Mouse (Mus musculus): Measurements from ENCODE around the gene Itih4.

DNA sequence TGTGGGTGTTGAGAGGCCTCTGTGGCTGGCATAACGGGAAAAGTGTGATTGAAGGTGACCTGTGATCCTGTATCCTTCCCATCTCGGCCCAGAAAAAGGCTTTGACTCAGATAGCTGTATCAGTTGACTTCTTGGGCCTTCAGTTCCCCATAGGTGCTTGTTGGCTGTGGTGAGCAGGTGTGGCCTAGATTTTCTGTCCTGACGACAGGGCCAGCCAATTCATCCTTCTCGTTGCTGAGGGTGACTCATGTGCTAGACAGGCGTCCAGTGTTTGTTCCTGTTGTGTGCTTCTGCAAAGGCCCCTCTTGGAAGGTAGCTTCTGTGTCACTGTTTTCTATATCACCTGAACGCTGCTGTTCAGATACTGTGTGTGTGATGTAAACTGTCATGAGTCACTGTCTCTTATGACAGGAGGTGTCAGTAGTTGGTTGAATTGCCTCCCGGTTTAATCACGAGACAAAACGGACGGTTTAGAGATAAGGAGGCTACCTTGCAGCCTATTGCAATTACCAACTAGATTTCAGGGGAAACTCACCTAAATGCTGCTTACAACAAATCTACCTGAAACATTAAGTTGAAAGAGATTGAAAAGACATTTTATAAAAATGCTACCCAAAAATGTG lies 29.3 kb upstream of the Itih4 start:
- TF ChIP-seq CTCF (IDR thresholded peaks at IDR 0.05), result no peak
- TF ChIP-seq EP300 (IDR thresholded peaks at IDR 0.05; ENCODE audit: insufficient read depth, low read depth, low read length), result no peak
- TF ChIP-seq POLR2A (IDR thresholded peaks at IDR 0.05; ENCODE audit: insufficient read depth, low read depth, low read length), result no peak

Data from heart, adult 2 months (tissue).